In genomic region chr2:27934269-27934668, GRCm38 (mm10) we compare ENCODE assay signal across 8 mouse cellular contexts. TPM values are rescaled to one million over a fixed set of nuclear protein-coding genes. Genes with fewer than 3 reads are reported as not detected.
DNase-seq lines count a peak whose midpoint lies in the region; ATAC-seq and TF ChIP-seq lines count a peak whose summit lies in the region.

No protein-coding gene starts in this region.

- H3K27me3 ChIP-seq in midbrain, embryonic 10.5 days (ENCODE audit: low read depth, poor library complexity, severe bottlenecking) = no peaks in the 10 kb centered on the region
- H3K27me3 ChIP-seq in midbrain, embryonic 16.5 days (ENCODE audit: control insufficient read depth, insufficient read depth, low read depth, low read length) = no peaks in the 10 kb centered on the region
- H3K27me3 ChIP-seq in lung, postnatal 0 days (replicated peaks; ENCODE audit: insufficient read depth, low read length) = no peaks in the 10 kb centered on the region

- no peak for ATAC-seq in midbrain, embryonic 16.5 days
- ATAC-seq in lung, postnatal 0 days = peak; percentile 80
- no peak for ATAC-seq in cerebellum, adult (ENCODE audit: insufficient number of reproducible peaks, low FRiP score, low TSS enrichment)

- no peaks in the 10 kb centered on the region for H3K36me3 ChIP-seq in midbrain, embryonic 10.5 days
- H3K36me3 ChIP-seq in midbrain, embryonic 16.5 days (ENCODE audit: control insufficient read depth, insufficient read depth, low read length) = no peaks in the 10 kb centered on the region
- no peaks in the 10 kb centered on the region for H3K36me3 ChIP-seq in lung, postnatal 0 days (ENCODE audit: insufficient read depth, low read length)

- H3K4me1 ChIP-seq in midbrain, embryonic 10.5 days = peaks cover 8% of the 10 kb centered on the region; the same call in 1 of the 2 replicates
- H3K4me1 ChIP-seq in midbrain, embryonic 16.5 days (ENCODE audit: control insufficient read depth, insufficient read depth, low read length) = peaks cover 10% of the 10 kb centered on the region
- H3K4me1 ChIP-seq in lung, postnatal 0 days (ENCODE audit: insufficient read depth, low read depth, low read length) = peaks cover 8% of the 10 kb centered on the region; the same call in 1 of the 2 replicates

- WGBS in midbrain, embryonic 10.5 days = 73% methylated on average over 11 of the region's 11 CpGs
- 51% methylated on average over 11 of the region's 11 CpGs for WGBS in midbrain, embryonic 16.5 days
- 16% methylated on average over 11 of the region's 11 CpGs for WGBS in lung, postnatal 0 days

- H3K4me2 ChIP-seq in midbrain, embryonic 16.5 days (ENCODE audit: low read length) = no peak overlapping the region
- H3K4me2 ChIP-seq in lung, postnatal 0 days (replicated peaks; ENCODE audit: low read depth, low read length) = no peak overlapping the region

- no peaks in the 10 kb centered on the region for H3K9me3 ChIP-seq in midbrain, embryonic 10.5 days (replicated peaks)
- no peaks in the 10 kb centered on the region for H3K9me3 ChIP-seq in midbrain, embryonic 16.5 days (replicated peaks; ENCODE audit: control insufficient read depth, low read length, poor library complexity, severe bottlenecking)
- no peaks in the 10 kb centered on the region for H3K9me3 ChIP-seq in lung, postnatal 0 days (ENCODE audit: low read length)

- no peak for DNase-seq in midbrain, embryonic 10.5 days (ENCODE audit: low spot score)
- DNase-seq in gastrocnemius, postnatal 25 days = peak; percentile 42
- peak; percentile 31 to 34 for DNase-seq in kidney, adult 8-10 months
- peak; percentile 92 for DNase-seq in lung, postnatal 0 days (ENCODE audit: low spot score)
- DNase-seq in frontal cortex, postnatal 14 days (ENCODE audit: low spot score in 2 of 2) = no peak
- DNase-seq in layer of hippocampus, adult 2 months (ENCODE audit: low spot score in 2 of 2) = no peak

- no peak overlapping the region for H3K4me3 ChIP-seq in midbrain, embryonic 10.5 days
- H3K4me3 ChIP-seq in midbrain, embryonic 16.5 days (ENCODE audit: low read depth, low read length) = no peak overlapping the region
- no peak overlapping the region for H3K4me3 ChIP-seq in lung, postnatal 0 days (ENCODE audit: low read depth, low read length)
- H3K4me3 ChIP-seq in layer of hippocampus, adult 2 months = no peak overlapping the region

- TF ChIP-seq EP300 in lung, postnatal 0 days (IDR thresholded peaks at IDR 0.05) = 0 out of 2 replicates have a peak, but pooled peaks have one; percentile 26

- H3K9ac ChIP-seq in midbrain, embryonic 16.5 days (ENCODE audit: low read depth, low read length) = no peak overlapping the region
- H3K9ac ChIP-seq in lung, postnatal 0 days (replicated peaks; ENCODE audit: low read depth) = no peak overlapping the region

- 0 out of 2 replicates have a peak overlapping the region, but pooled peaks have one; percentile 13 for H3K27ac ChIP-seq in midbrain, embryonic 10.5 days (replicated peaks)
- H3K27ac ChIP-seq in midbrain, embryonic 16.5 days (ENCODE audit: low read length) = no peak overlapping the region
- peak overlapping the region; percentile 74 for H3K27ac ChIP-seq in lung, postnatal 0 days (ENCODE audit: low read length)
- H3K27ac ChIP-seq in layer of hippocampus, adult 2 months = no peak overlapping the region

- TF ChIP-seq CTCF in lung, postnatal 0 days (IDR thresholded peaks at IDR 0.05) = no peak
- TF ChIP-seq CTCF in layer of hippocampus, adult 2 months (conservative IDR thresholded peaks at IDR 0.05) = no peak

RNA-seq across cellular contexts. Expression of gene Col5a1, which starts 48.0 kb away (rescaled TPM):
- polyA plus RNA-seq in midbrain, embryonic 10.5 days (2016; fragmentation: Nextera tagmentation; extraction: Ambion mirVana) = 16.2 and 19.8 TPM in 2 replicates
- 5.9 and 6.4 TPM in 2 replicates for polyA plus RNA-seq in midbrain, embryonic 16.5 days (2015; fragmentation: Nextera tagmentation; extraction: Ambion mirVana)
- total RNA-seq in gastrocnemius, postnatal 25 days (2021) = 10 to 100 TPM; 52.3 to 77.1 TPM
- polyA plus RNA-seq in lung, postnatal 0 days (2015; fragmentation: Nextera tagmentation; extraction: Ambion mirVana) = 47.7 and 50.7 TPM in 2 replicates
- total RNA-seq in layer of hippocampus, adult 2 months (2021) = 1 to 10 TPM; 3.6 to 4.1 TPM

Comparison
In these comparisons a context has a peak if more than half of its experiments do, and no peak if none do; other contexts are left out.
1. H3K27ac ChIP-seq: peak in midbrain, embryonic 10.5 days (single experiment) and lung, postnatal 0 days (single experiment); none in midbrain, embryonic 16.5 days (single experiment) and layer of hippocampus, adult 2 months (single experiment).
2. DNase-seq: peak in gastrocnemius, postnatal 25 days (single experiment), kidney, adult 8-10 months (2 of 2) and lung, postnatal 0 days (single experiment); none in midbrain, embryonic 10.5 days (single experiment), frontal cortex, postnatal 14 days (0 of 2) and layer of hippocampus, adult 2 months (0 of 2).